Mouse (Mus musculus) midbrain, embryonic 15.5 days (tissue): ENCODE measurements around the gene Trappc6a. TPM values are rescaled to one million over a fixed set of nuclear protein-coding genes. Genes with fewer than 3 reads are reported as not detected.
A peak's percentile ranks its signal among the peaks of the same experiment; 100 is the strongest.

Experiments
- ATAC-seq: fragments of 200-750 bp; cut with Nextera tagmentation; replicated peaks from 2 replicates; pipeline ENCODE4 v1.8.0; 2017; ENCODE audit warnings: moderate TSS enrichment
- H3K27ac ChIP-seq: fragments of 300-500 bp; sonication (generic); 2 replicates; pipeline ENCODE4 v1.5.1; 2015; ENCODE audit warnings: mild to moderate bottlenecking, inconsistent platforms
- H3K27me3 ChIP-seq: fragments of 300-500 bp; sonication (generic); replicated peaks from 2 replicates; pipeline ENCODE4 v1.6.1; 2015; ENCODE audit warnings: inconsistent platforms
- H3K36me3 ChIP-seq: fragments of 300-500 bp; sonication (generic); replicated peaks from 2 replicates; pipeline ENCODE4 v1.6.1; 2015; ENCODE audit warnings: inconsistent platforms
- H3K4me1 ChIP-seq: fragments of 300-500 bp; sonication (generic); 2 replicates; pipeline ENCODE4 v1.6.1; 2015; ENCODE audit warnings: inconsistent platforms
- H3K4me2 ChIP-seq: fragments of 300-500 bp; sonication (generic); 2 replicates; pipeline ENCODE4 v1.6.1; 2015; ENCODE audit warnings: inconsistent platforms, mild to moderate bottlenecking, moderate library complexity
- H3K4me3 ChIP-seq: fragments of 300-500 bp; sonication (generic); 2 replicates; pipeline ENCODE4 v1.5.1; 2015; ENCODE audit warnings: mild to moderate bottlenecking, inconsistent platforms
- H3K9ac ChIP-seq: fragments of 300-500 bp; sonication (generic); 2 replicates; pipeline ENCODE4 v1.6.1; 2015; ENCODE audit warnings: mild to moderate bottlenecking, inconsistent platforms
- H3K9me3 ChIP-seq: fragments of 300-500 bp; sonication (generic); 2 replicates; pipeline ENCODE4 v1.6.1; 2016; ENCODE audit warnings: inconsistent platforms
- WGBS: fragments of 180-500 bp; shearing (Covaris S2); methylation state at CpG from one replicate; pipeline ENCODE4 v1.1.7; 2015; ENCODE audit warnings: mixed read lengths; 5-methylcytosine and 5-hydroxymethylcytosine counted together
- polyA plus RNA-seq: library from polyadenylated mRNA; unstranded; fragments of >200 nt; fragmentation: Nextera tagmentation; extraction: Ambion mirVana; gene quantifications from 2 replicates; pipeline ENCODE4 v1.2.1, GENCODE M21; 2015

The Trappc6a gene
- 38.3 and 39.1 TPM in 2 replicates for polyA plus RNA-seq

- H3K27me3 ChIP-seq, result no peaks in the 10 kb centered on the region
- ATAC-seq, result peak; percentile 95
- WGBS, result under 1% methylated on average over 56 of the region's 56 CpGs
- no peaks in the 10 kb centered on the region for H3K36me3 ChIP-seq
- H3K4me3 ChIP-seq, result peak within 1 kb of the TSS; percentile 77
- peak within 1 kb of the TSS; percentile 69 for H3K9ac ChIP-seq
- no peaks in the 10 kb centered on the region for H3K9me3 ChIP-seq
- H3K27ac ChIP-seq, result peak within 1 kb of the TSS; percentile 80
- peak within 1 kb of the TSS; percentile 74 for H3K4me2 ChIP-seq
- peaks cover 25% of the 10 kb centered on the region for H3K4me1 ChIP-seq
These were observed at the start of gene Trappc6a, which contains the start of gene Bloc1s3 for GRCm38 (mm10) chr7:19508150-19508923. TSS of gene Trappc6a (plus strand) at chr7:19508395. TSS of gene Bloc1s3 (minus strand) at chr7:19508367.

- Histone ChIP-seq H3K27ac (peak within 1 kb of the TSS; percentile 76), H3K4me2 (peak within 1 kb of the TSS; percentile 65), H3K4me3 (peak within 1 kb of the TSS; percentile 91), H3K9ac (peak within 1 kb of the TSS; percentile 82), H3K36me3 (0 out of 2 replicates have a peak, but pooled peaks cover 3% of the 10 kb centered on the region), H3K9me3 (no peaks in the 10 kb centered on the region), H3K27me3 (no peaks in the 10 kb centered on the region), H3K4me1 (peaks cover 27% of the 10 kb centered on the region)
- ATAC-seq, result peak; percentile 86
- WGBS, result 1% methylated on average over 29 of the region's 42 CpGs
These were observed 49.5 kb upstream of the Trappc6a start, which contains the start of gene Mark4 for GRCm38 (mm10) chr7:19458591-19459111. TSS of gene Mark4 (minus strand) at chr7:19458821.

DNA sequence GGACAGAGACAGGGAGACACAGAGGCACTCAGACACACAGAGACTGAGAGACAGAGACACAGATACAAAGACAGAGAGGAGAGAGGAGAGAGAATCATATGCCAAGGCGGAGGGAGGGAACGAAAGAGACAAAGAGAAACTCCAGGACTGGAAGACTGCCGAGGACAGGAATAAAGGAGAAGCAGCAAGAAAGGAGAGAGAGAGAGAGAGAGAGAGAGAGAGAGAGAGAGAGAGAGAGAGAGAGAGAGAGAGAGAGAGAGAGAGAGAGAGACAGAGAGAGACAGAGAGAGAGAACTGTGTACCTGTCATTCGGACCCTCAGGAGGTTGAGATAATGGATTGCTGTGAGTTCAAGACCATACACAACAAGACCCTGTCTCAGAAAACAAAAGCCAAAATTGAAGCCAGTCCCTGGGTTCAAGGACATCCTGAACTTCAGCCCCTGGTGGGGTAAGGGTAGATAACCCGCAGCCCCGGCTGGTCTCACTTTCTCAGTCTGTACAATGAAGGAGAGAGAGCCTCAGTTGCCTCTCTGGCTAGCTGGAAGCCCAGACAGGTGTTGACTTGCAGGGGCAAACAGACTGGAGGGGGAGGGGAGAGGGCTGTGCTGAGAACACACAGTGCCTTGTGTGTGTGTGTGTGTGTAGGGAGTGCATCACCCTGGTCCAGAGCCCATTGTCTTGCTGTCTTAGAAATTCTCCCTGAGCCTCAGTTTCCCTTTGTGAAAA lies 48.9 kb upstream of the Trappc6a start:
- Histone ChIP-seq H3K4me1 (peaks cover 27% of the 10 kb centered on the region), H3K36me3 (0 out of 2 replicates have a peak, but pooled peaks cover 3% of the 10 kb centered on the region), H3K9ac (peak overlapping the region; percentile 82), H3K27ac (peak overlapping the region; percentile 76), H3K9me3 (no peaks in the 10 kb centered on the region), H3K27me3 (no peaks in the 10 kb centered on the region), H3K4me2 (peak overlapping the region; percentile 65), H3K4me3 (peak overlapping the region; percentile 91)
- WGBS, result 21% methylated on average over 6 of the region's 6 CpGs
- no peak for ATAC-seq

DNA sequence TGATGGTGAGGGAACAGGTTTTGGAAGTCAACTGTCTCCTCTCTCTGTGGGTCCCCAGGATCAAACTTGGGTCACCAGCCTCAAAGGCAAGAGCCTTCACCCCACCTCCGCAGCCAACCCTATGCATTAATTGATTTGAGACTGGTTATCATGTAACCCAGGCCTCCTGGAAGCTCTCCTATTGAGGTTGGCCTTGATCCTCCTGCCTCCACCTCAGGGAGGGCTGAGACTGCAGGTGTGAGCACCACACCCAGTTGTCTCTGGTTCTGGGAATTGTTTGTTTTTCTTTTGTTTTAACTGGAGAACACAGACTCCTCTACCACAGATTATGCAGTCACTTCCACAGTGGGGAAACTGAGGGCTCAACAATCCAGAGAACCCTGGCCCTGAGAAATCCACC lies 47.7 kb upstream of the Trappc6a start:
- H3K4me1 ChIP-seq, result peaks cover 33% of the 10 kb centered on the region
- no peak overlapping the region for H3K4me2 ChIP-seq
- H3K9me3 ChIP-seq, result no peaks in the 10 kb centered on the region
- H3K4me3 ChIP-seq, result no peak overlapping the region
- no peak overlapping the region for H3K9ac ChIP-seq
- H3K36me3 ChIP-seq, result 0 out of 2 replicates have a peak, but pooled peaks cover 3% of the 10 kb centered on the region
- 63% methylated on average over 1 of the region's 1 CpGs for WGBS
- ATAC-seq, result no peak
- H3K27ac ChIP-seq, result no peak overlapping the region
- peaks cover 11% of the 10 kb centered on the region for H3K27me3 ChIP-seq

DNA sequence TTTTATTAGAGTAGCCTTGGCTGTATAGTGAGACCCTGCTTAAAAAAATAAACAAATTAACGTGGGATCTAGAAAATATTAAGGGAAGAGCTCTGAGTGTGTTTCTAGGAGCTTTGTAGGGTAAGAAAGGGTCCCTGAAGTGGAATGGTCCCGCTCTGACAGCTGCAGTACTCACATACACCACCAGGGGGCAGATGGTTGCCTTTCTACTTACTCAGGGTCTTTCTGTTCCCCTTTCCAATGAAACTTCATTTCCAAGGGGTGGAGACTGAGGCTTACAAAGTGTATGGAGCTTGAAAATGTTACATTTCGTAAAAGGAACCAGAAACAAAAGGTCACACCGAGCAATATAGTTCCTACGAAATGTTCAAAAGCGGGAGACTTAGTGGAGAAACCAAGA lies 46.7 kb upstream of the Trappc6a start:
- no peak overlapping the region for H3K4me2 ChIP-seq
- H3K4me1 ChIP-seq, result peaks cover 25% of the 10 kb centered on the region
- H3K4me3 ChIP-seq, result no peak overlapping the region
- peaks cover 19% of the 10 kb centered on the region for H3K27me3 ChIP-seq
- 10% methylated on average over 6 of the region's 6 CpGs for WGBS
- no peaks in the 10 kb centered on the region for H3K9me3 ChIP-seq
- ATAC-seq, result no peak
- H3K27ac ChIP-seq, result no peak overlapping the region
- no peaks in the 10 kb centered on the region for H3K36me3 ChIP-seq
- H3K9ac ChIP-seq, result no peak overlapping the region

- Histone ChIP-seq H3K9ac (no peak overlapping the region), H3K4me3 (no peak overlapping the region), H3K9me3 (no peaks in the 10 kb centered on the region), H3K4me1 (peaks cover 16% of the 10 kb centered on the region), H3K36me3 (no peaks in the 10 kb centered on the region), H3K27me3 (peaks cover 27% of the 10 kb centered on the region), H3K4me2 (no peak overlapping the region), H3K27ac (no peak overlapping the region)
- ATAC-seq, result no peak
- WGBS, result 55% methylated on average over 4 of the region's 4 CpGs
These were observed 45.8 kb upstream of the Trappc6a start for GRCm38 (mm10) chr7:19462443-19462842.

DNA sequence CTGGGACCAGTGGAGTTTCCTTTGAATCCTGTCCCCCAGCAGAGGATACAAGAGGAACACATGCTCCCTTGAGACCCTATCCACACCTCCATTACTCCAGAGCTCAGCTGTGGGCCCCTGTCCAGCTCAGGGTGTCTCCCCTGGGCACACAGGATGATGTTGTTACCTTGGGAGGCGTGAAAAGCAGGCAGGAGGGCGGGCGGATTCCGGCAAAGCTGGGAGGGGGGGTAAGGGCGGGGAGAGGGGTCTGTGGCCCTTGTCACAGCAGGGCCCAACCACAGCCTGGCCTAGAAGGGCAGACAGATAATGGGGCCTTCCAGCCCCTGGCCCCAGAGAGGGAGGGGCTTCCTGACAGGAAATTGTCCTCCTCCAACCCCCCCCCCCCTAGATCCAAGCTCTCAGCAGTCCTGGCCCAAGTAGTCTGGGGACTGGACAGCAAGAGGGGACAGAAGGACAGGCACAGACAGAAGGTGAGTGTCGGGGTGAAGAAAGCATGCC lies 45.3 kb upstream of the Trappc6a start, which contains the start of gene Exoc3l2:
TSS of gene Exoc3l2 (plus strand) at position 448 of the 498 bp plus-strand sequence.
- peaks cover 30% of the 10 kb centered on the region for H3K27me3 ChIP-seq
- no peak within 1 kb of the TSS for H3K9ac ChIP-seq
- H3K4me2 ChIP-seq, result no peak within 1 kb of the TSS
- WGBS, result 17% methylated on average over 6 of the region's 6 CpGs
- H3K36me3 ChIP-seq, result no peaks in the 10 kb centered on the region
- peaks cover 11% of the 10 kb centered on the region for H3K4me1 ChIP-seq
- H3K27ac ChIP-seq, result no peak within 1 kb of the TSS
- ATAC-seq, result no peak
- H3K4me3 ChIP-seq, result no peak within 1 kb of the TSS
- no peaks in the 10 kb centered on the region for H3K9me3 ChIP-seq

GRCm38 (mm10) chr7:19464367-19465307 lies 43.6 kb upstream of the Trappc6a start:
- Histone ChIP-seq H3K27me3 (peaks cover 40% of the 10 kb centered on the region), H3K36me3 (no peaks in the 10 kb centered on the region), H3K9ac (no peak overlapping the region), H3K4me3 (no peak overlapping the region), H3K27ac (no peak overlapping the region), H3K9me3 (no peaks in the 10 kb centered on the region), H3K4me2 (peak overlapping the region; percentile 15; the same call in 1 of the 2 replicates), H3K4me1 (peaks cover 7% of the 10 kb centered on the region)
- 9% methylated on average over 22 of the region's 22 CpGs for WGBS
- ATAC-seq, result no peak

GRCm38 (mm10) chr7:19466602-19467145 lies 41.5 kb upstream of the Trappc6a start:
- no peak overlapping the region for H3K4me3 ChIP-seq
- no peak overlapping the region for H3K9ac ChIP-seq
- no peak for ATAC-seq
- H3K4me1 ChIP-seq, result peaks cover 6% of the 10 kb centered on the region
- no peak overlapping the region for H3K27ac ChIP-seq
- H3K36me3 ChIP-seq, result no peaks in the 10 kb centered on the region
- H3K9me3 ChIP-seq, result no peaks in the 10 kb centered on the region
- H3K4me2 ChIP-seq, result no peak overlapping the region
- 60% methylated on average over 5 of the region's 5 CpGs for WGBS
- peaks cover 51% of the 10 kb centered on the region for H3K27me3 ChIP-seq

GRCm38 (mm10) chr7:19467638-19468037 lies 40.6 kb upstream of the Trappc6a start:
- Histone ChIP-seq H3K9me3 (no peaks in the 10 kb centered on the region), H3K27ac (no peak overlapping the region), H3K4me3 (no peak overlapping the region), H3K27me3 (peaks cover 61% of the 10 kb centered on the region), H3K4me1 (peaks cover 6% of the 10 kb centered on the region), H3K9ac (no peak overlapping the region), H3K4me2 (no peak overlapping the region), H3K36me3 (no peaks in the 10 kb centered on the region)
- no peak for ATAC-seq
- 29% methylated on average over 6 of the region's 6 CpGs for WGBS

DNA sequence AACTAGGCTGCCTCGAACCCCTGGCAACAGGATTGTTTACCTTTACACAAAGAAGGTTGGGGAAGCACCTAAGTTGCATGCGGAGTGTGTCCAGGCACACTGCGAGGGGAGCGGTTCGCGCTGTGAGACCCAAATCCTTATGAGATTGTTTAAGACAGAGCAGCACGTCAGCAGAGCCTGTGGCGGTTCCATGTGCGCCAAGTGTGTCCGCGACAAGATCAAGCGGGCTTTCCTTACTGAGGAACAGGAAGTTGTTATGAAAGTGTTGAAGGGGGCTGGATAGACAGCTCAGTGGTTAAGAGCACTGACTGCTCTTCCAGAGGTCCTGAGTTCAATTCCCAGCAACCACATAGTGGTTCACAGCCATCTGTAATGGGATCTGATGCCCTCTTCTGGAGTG lies 39.9 kb upstream of the Trappc6a start:
- Histone ChIP-seq H3K4me2 (no peak overlapping the region), H3K9me3 (no peaks in the 10 kb centered on the region), H3K36me3 (no peaks in the 10 kb centered on the region), H3K27ac (no peak overlapping the region), H3K4me3 (no peak overlapping the region), H3K9ac (no peak overlapping the region), H3K27me3 (peaks cover 67% of the 10 kb centered on the region), H3K4me1 (peaks cover 6% of the 10 kb centered on the region)
- no peak for ATAC-seq
- 59% methylated on average over 12 of the region's 12 CpGs for WGBS
